Mouse (Mus musculus) layer of hippocampus, adult 8-10 months (tissue): ENCODE measurements around the gene E130311K13Rik. TPM values are rescaled to one million over a fixed set of nuclear protein-coding genes. Genes with fewer than 3 reads are reported as not detected.

Source experiments
- DNase-seq, 2 experiments: peaks; one replicate each; pipeline ENCODE4 v3.0.0; 2022; ENCODE audit warnings: low spot score in 2 of 2
- total RNA-seq, 4 experiments: library from RNA; stranded (reverse); gene quantifications; 2 replicates each; pipeline ENCODE4 v1.2.4; 2022

Gene E130311K13Rik
- total RNA-seq = 10 to 100 TPM; 13.1 to 14.4 (median 13.5) TPM

DNA sequence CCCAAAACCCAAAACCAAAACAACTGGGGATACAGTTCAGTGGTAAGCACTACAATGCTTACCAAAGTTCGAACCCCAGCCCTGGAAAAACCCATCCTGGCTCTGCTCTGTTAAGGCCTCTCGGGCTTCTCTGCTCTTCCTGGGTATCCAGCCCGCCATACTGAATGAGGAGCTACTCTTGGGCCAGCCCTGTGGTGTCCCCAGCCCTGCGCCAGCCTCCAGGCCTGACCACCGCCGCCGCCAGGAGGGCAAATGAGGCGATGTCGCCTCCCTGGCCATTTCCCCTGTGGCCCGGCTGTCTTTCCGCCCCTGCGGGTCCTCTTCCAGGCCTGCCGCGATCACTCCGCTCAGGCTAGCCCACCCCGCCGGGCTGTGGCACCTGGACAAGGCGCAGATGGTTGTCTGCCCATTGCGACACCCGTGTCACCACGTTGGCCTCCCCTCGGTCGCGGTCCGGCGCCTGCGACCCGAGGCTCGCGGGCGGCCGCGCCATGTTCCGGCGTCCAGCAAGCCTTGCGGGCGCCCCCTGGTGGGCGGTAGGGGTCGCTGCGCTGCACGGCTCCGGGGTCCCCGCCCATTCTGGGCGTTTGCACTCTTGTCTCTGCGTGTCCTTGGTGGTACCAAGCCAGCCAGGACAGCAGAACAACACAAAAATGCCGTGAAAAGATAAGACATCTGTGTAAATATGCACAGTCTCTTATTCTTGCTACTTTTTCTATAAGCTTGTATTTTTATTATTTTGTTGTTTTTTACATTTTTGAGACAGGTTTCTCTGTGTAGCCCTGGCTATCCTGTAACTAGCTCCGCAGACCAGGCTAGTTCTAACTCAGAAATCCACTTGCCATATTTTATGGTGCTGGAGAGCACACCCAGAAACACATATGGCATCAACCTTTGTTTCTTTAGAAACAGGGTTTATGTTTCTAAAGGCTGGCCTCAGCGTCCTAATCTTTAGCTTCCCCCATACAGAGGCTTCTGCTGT, at the start of gene E130311K13Rik:
TSS of gene E130311K13Rik (minus strand) at position 595 of the 982 bp plus-strand sequence.
- peak; percentile 76 to 92 for DNase-seq

DNA sequence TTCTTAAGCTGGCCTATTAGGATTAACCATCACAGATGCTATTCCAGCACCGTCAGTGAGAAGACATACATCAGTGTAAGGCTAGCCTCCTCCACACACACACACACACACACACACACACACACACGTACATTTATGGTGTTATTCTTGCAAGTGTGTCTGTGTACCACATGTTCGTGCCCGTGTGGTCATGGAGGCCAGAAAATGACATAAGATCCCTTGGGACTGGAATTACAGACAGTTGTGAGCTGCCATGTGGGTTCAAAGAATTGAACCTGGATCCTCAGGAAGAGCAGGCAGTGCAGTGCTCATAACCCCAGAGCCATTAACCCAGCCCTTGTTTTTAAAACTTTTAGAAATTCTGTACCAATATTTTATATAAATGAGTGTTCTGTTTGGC, 48.6 kb upstream of the E130311K13Rik start:
- no peak for DNase-seq

DNA sequence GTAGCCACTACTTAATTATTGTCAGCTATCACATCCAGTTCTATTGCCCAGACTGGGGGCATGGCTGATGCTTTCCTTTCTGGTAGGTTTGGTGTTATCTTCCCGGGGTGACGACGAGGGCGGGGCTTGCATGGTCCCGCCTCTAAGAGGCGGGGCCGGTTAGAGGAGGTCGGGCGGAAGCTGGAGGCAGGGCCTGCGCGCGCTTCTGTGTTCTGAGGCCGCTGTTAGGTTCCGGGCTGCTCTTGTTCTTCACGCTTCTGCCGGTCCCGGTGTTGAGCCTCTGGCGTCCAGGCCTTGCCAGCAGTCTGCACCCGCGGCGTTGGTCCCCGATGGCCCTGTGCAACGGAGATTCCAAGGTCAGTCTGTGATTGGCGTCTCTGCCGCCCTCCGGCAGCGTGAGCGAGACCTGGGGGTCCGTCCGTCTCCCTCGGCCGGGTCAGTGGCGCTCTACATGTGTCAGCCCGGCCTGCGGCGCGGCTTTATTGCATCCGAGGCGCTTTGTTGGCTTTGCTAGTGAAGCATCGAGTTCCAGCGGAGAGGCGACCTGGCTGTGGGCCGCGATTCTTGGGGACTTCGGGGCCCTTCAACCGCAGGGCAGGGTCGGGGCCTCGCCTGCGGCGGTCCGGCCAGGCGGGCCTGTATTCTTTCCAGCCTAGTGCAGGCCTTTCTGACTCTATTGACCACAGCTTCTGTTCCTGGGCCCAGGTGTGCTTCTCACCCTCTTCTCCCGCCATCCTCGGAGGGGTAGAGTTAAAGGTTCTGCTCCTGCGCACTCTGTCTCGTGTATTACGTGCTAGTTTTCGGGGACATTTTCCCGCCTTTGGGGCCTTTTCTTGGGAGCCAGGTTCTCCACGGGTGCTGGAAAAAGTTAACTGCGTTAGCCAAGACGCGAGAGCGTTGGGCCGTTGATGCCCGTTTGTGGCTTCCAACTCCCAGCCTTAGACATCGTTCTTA, 47.0 kb upstream of the E130311K13Rik start, which contains the start of gene Gmps:
TSS of gene Gmps (plus strand) at position 152 of the 954 bp plus-strand sequence.
- DNase-seq = peak; percentile 89

DNA sequence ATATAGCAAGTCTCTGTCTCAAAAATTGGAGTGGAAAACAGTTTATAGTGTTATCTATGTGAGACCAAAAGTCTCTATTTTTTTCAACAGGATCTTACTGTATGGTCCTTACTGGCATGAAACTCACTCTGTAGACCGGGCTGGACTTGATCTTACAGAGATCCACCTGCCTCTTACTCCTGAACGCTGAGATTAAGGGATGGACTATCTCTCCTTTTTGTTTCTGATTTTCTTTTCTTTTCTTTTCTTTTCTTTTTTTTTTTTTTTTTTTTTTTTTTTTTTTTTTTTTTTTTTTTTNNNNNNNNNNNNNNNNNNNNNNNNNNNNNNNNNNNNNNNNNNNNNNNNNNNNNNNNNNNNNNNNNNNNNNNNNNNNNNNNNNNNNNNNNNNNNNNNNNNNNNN, 36.7 kb upstream of the E130311K13Rik start:
- no peak for DNase-seq

DNA sequence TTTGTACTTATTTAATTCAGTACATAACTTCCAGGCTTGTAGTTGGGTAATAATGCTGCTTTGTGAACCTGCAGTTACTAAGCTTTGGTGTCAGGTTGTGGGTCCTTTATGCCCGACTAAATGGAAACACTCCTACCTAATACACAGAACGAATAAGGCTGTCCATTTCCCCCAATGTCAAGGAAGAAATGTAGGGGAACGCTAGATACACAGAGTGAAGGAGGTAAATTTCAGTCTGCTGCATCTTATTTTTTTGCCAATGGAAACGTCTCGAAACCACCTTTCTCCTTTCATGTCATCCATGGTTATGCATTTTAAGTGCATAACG, 35.6 kb upstream of the E130311K13Rik start:
- no peak for DNase-seq

DNA sequence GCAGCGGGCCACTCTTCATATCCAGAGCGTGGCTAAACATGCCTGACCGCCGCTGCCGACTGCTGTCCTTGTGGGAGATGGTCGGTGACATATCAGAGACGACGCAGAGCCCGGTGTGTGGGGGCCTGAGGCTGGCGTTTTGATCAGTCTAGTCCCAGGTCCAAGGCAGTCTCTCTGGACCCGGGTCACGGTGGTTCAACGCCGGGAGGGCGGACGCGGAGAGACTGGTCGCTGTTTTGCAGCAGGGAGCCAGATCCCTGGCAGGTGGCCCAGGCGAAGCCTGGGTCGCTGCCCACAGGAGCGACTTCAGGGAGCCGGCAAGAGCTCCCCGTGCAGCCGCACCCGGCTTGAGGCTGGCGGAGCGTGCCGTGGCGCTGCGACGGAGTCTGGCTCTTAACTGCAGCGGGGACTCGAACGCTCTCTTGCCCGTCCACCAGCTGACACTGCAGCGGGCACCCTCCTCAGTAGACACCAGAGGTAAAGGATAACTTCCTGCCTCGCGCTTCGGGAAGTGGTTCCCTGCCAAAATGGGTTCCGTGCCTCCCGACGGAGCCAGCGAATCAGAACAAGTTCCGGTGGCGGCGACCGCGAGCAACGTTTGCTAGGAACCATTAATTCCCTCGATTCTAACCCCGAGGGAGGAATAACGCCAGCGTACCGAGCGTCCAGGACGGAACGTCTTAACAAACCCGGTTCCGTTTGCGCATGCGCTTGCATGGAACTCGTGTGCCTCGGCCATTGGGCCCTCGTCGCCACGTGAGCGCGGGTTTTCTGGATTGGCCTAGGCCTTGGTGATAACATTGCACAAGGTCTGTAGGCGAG, 35.0 kb upstream of the E130311K13Rik start, which contains the start of gene Slc33a1:
TSS of gene Slc33a1 (minus strand) at position 669 of the 822 bp plus-strand sequence.
- peak; percentile 99 to 100 for DNase-seq

DNA sequence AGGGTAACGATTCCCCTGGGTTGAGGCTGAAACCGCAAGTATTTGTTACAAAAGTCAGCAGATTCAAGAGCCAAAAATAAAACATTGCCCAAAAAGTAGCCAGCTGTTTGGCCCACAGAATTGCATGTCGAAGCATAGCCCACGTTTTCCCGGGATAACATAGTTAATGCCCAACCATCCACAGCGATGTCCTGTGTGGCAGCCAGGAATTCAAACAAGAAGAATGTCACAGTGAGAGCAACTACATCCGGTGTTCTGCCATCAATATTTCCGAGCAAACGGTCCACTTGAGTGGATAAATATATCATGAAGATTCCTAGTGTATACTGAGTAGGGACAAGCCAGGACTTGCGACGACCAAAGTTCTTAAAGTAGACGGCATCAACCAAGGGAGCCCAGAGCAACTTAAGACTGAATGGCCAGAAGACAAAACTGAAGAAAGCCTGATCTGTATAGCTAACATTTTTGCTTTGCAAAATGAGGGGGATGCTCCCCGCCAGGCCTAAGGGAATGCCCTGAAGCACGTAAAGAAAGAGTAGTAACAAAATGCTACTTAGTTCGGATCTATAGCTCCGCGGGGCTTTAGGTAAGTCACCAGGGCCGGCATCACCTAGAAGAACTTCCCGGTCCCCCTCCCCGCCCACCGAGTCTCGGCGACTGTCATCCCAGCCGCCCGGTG, 34.3 kb upstream of the E130311K13Rik start:
- peak in 1 of 2 experiments; percentile 3 for DNase-seq

DNA sequence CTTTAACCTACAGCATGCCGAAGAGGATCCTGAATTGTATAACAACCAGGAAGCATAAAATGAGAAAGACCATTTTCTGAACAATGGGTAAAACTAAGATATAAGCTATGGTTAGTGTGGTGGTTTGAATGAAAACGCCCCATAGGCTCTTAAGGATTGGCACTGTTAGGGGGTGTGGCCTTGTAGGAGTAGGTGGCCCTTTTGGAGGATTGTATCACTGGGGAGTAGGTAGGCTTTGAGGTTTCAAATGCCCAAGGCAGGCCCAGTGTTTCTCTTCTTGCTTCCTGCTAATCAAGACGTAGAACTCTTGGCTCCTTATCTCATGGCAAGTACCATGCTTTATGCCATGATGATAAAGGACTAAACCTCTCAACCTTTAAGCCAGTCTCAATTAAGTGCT, 20.6 kb upstream of the E130311K13Rik start:
- DNase-seq = no peak

DNA sequence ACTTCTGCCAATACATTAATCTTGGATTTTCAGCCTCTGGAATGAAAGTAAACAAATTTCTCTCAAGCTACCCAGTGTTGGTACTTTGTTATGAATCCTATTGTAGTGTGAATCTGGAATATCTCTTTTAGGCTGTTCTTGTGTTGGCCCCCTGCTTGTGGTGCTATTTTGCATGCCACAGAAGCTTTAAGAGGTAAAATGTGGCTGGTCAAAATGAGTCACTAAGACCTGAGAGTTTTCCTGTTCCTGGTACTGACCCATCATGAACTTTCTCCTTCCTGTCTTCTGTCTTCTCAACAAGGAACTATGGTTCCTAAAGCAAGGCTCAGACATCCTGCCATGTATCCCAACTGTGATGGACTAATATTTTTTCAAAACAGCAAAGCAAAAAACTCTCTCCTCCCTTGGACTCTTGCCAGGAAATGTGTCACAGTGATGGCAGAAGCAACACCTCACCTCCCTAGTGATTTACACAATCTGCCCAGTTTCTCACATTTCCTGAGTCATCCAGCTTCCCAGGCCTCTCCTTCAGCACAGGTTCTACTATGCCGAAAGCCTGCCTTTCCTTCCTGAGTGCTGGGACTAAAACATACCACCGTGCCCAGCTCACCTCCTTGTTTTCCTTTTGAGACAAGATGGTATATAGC, 12.1 kb upstream of the E130311K13Rik start:
- DNase-seq = peak; percentile 25 to 35

DNA sequence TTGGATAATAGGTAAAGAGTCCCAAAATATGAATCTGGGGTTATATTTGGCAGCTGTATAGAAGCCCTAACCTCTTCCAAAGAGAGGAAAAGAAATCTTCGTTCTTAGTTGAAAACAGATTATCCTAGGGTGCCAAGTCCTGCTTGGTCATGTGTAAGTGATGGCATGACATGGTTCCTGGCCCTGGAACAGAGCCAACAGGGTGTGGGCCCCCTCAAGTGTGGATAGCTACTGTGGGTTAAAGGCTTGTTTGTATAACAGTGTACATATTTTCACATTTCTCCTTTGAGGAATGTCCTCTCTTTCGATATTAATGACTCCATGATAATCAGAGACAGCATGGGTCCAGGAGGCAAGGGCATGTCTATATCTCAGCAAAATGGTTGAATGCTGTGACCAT, 9.7 kb upstream of the E130311K13Rik start:
- no peak for DNase-seq

DNA sequence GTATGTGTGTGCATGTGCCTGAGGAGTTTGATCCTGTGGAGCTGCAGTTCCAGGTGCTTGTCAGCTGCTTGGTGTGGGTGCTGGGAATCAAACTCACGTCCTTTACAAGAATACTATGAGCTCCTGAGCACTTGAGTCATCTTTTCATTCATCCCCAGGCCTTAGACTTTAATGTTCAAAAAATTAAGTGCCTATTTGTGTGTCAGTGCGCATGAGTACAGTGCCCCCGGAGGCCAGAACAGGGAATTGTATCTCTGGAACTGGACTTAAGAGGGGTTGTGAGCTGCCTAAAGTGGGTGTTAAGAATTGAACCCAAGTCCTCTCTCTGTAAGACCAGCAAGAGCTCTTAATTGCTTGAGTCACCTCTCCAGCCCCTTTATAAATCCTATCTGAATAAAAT, 9.6 kb downstream of the E130311K13Rik start:
- no peak for DNase-seq

DNA sequence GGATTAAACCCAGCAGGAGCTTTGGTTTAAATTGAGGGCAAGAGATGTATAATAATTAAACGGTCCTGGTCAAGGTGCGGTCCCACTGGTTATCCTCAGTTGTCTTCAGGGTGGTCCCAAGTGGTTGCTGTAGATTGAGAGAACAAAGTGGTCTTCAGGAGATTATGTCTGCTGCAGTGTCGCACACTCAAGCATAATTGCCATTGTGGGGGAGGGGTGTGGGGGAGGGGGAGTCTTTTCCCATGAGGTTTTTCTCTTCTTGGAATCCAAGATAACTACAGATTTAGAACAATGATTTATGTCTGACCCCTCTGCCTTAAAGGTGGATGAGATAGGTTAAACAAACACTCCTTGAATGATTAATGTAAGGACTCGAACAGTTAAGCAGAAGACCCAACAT, 19.0 kb downstream of the E130311K13Rik start:
- no peak for DNase-seq

DNA sequence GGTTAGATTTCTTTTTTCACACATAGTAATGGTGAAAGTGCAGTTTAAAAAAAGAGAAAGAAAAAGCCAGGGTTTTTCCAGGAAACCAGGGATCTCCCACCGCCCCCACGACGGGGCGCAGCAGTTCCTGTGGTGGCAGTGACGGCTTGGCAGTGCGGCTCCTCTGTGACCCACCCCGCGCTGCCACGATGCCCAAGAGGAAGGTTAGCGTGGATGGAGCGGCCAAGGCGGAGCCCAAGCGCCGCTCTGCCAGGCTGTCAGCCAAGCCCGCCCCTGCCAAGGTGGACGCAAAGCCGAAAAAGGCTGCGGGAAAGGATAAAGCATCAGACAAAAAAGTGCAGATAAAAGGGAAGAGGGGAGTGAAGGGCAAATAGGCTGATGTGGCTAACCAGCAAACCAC, 24.0 kb downstream of the E130311K13Rik start:
- no peak for DNase-seq

DNA sequence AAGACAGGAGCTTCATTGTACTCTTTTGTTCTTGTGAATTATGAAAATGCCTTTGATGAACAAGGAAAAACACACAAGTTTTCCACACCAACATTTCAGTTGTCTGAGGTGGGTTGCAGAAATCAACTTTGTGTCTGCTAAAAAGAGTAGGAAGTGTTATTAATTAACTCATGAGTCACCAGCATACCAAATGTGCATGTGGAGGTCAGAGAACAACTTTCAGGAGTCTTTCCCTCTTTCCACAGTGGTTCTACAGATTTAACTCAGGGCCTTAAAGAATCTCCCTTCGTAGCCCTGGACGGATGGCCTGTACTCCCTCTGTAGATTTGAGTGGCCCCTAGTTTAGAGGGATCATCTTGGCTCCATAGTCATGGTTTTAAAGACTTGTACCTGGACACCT, 25.1 kb downstream of the E130311K13Rik start:
- DNase-seq = no peak

DNA sequence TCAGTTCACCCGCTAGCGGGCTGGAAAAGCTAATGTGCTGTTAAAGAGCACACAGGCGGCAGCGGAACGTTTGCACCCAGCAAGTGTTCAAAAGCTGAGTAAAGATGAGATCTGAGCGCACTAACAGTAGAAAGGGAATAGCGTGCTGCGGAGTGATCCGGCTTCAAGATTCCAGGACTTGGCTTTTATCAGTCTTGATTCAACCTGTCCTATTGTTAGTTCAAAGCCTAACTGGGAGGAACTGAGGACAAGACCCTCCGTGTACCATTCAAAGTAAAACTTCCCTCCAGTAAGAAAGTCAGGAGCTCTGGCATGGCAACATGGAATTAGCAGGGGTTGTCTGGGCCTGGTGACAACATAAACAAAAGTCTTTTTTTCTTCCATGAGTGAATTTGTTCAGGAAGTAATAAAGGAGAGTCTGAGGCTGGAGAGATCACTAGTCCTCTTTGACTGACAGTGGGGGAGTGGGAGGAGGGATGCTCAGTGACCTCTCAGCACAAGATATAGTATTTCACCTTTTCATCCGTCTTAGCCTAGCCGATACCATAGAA, 29.2 kb downstream of the E130311K13Rik start:
- peak in 1 of 2 experiments; percentile 26 for DNase-seq

DNA sequence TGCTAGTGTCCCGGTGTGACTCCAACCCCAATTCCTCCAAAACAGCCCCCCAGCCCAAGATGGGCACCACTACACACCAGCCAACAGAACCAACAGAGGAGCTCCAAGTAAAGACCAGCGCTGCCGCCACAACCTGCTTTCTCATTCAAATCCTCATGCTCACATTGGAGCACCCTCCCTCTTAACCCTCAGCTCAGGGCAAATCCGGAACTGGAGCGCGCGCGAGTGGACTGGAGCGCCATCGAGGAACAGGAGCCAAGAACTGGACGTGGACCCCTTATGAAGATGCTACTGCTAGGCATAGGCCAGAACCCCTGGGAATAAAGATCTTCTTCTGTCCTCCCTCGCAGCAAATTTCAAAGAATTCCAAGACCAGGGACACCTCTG, 30.0 kb downstream of the E130311K13Rik start, which contains the start of gene Plch1:
TSS of gene Plch1 (minus strand) at position 164 of the 387 bp plus-strand sequence.
- DNase-seq = peak in 1 of 2 experiments; percentile 13

DNA sequence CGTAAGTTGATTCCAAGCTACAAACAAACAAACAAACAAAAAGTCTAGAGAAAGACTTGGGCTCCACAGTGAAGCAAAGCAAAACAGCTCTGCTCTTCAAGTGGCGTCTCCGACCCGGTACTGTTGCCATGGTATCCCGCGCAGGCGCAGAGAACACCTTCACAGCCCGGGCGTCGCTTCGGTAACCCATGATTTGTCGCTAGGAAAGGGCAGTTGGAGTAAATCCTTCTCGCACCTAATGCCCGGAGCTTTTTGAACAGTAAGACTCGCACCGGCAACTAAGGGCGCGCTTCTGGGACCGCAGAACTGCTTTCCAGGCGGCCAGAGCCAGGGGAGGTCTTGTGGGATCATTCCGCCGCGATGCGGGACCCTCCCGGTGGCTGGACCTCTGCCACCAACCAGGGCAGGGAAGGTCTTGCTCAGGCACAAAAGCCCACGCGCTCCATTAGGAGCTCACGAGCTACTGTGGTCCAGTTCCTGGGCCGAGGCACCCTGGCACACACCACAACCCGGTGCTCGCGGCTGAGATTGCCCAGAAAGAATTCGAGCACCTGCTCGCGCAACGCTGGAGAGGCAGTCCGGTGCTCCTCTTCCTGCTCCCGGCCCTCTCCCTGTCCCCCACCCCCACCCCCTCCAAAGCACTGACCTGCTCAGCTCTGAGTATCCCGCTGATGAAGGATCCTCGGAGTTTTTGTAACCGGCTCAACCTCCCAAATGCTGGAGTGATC, 30.5 kb downstream of the E130311K13Rik start:
- DNase-seq = peak; percentile 77 to 85

DNA sequence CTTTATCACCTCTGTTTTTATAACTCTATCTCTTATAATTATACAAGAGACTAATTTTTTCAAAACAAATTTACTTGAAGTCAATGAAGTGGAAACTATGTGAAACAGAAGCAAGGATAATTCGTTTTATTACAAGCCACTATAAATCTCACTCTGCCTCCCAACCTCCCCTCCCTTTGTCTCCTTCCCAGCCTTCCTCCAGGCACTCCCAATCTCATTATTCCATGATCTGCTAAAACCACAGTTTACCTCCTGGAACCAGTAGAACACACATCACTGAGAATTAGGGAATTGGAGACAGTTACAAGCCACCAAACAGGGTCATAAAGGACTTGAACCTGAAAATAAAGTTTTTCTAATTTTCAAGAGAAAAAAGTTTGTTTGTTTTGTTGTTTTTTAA, 32.1 kb downstream of the E130311K13Rik start:
- no peak for DNase-seq

DNA sequence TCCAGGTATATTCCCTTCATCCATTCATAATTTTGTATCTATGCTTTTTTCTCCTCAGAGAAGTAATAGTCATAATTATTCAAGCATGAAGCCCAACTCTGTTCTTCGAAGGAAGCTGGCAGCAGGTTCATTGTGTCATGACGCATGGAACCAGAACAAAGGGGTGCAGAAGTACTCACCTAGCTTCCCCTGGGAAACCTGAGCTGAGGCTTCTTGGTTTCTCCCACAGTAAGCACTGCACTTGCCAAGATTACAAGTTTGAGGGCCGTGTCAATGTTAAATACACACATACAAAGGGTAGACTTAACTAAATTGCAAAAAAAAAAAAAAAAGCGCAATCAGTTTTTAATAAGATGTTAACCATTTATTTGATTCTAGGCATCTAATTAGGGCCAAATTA, 33.0 kb downstream of the E130311K13Rik start:
- DNase-seq = no peak
